Mouse (Mus musculus): ENCODE measurements around the gene Dlgap1. TPM values are rescaled to one million over a fixed set of nuclear protein-coding genes. Genes with fewer than 3 reads are reported as not detected.

The Dlgap1 gene
- total RNA-seq, 2 experiments from 2014 or later, result 539 to 547 TPM

GRCm38 (mm10) chr17:70794722-70795121 lies 825.8 kb downstream of the Dlgap1 start:
- no peak for DNase-seq (ENCODE audit: low spot score in 2 of 2)
- peak overlapping the region; percentile 46 for H3K27ac ChIP-seq

DNA sequence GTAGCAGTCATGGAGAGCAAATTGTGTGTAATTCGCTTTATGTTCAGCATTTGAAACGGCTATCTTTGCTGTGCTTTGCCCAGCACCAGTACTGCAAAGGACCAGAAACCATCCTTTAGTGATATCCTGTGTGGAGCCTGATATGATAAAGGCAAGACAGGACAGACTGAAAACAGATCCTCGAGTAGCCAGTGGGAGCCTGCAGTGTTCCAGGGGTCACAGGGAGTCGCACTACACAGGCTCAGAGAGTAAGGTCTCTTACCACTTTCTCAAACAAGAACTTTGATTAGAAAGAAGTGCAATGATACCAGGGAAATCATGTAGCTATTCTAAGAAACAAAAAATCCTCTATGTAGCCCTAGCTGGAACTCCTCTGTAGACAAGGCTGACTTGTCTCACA lies 826.3 kb downstream of the Dlgap1 start:
- no peak for TF ChIP-seq CTCF (conservative IDR thresholded peaks at IDR 0.05)
- no peak overlapping the region for H3K4me3 ChIP-seq

More at GRCm38 (mm10) chr17:70794722-70795121, 825.8 kb downstream of the Dlgap1 start:
- H3K4me3 ChIP-seq, result no peak overlapping the region
- TF ChIP-seq CTCF (conservative IDR thresholded peaks at IDR 0.05), result no peak

GRCm38 (mm10) chr17:70796940-70797772 lies 828.3 kb downstream of the Dlgap1 start:
- H3K4me3 ChIP-seq, result no peak overlapping the region
- DNase-seq (ENCODE audit: low spot score in 2 of 2), result no peak
- H3K27ac ChIP-seq, result no peak overlapping the region
- TF ChIP-seq CTCF (conservative IDR thresholded peaks at IDR 0.05), result 0 out of 2 replicates have a peak, but pooled peaks have one; percentile 10

More for the DNA sequence above, 826.3 kb downstream of the Dlgap1 start:
- DNase-seq (ENCODE audit: low spot score in 2 of 2), result no peak
- peak overlapping the region; percentile 46 for H3K27ac ChIP-seq

GRCm38 (mm10) chr17:70797773-70798045 lies 828.8 kb downstream of the Dlgap1 start:
- TF ChIP-seq CTCF (conservative IDR thresholded peaks at IDR 0.05), result no peak
- no peak for DNase-seq (ENCODE audit: low spot score in 2 of 2)
- Histone ChIP-seq H3K27ac (no peak overlapping the region), H3K4me3 (no peak overlapping the region)

DNA sequence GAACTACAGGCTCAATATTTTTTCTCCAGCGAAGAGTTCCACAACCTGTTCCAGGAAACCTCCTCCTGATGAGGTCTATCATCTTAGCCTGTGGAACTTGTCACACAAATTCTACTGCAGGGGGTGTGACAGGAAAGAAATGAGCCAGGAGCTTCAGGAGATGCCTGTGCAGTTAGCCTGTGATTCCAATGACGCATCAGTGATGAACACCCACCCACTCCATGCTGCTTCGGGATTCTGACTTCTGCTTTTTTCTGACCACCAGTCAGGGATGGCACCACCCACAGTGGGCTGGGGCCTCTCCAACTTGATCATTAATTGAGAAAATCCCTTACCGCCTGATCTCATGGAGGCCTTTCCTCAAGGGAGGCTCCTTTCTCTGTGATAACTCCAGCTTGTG lies 830.4 kb downstream of the Dlgap1 start:
- no peak for TF ChIP-seq CTCF (conservative IDR thresholded peaks at IDR 0.05)
- Histone ChIP-seq H3K27ac (no peak overlapping the region), H3K4me3 (no peak overlapping the region)
- DNase-seq (ENCODE audit: low spot score in 2 of 2), result peak in 1 of 2 experiments; percentile 29

DNA sequence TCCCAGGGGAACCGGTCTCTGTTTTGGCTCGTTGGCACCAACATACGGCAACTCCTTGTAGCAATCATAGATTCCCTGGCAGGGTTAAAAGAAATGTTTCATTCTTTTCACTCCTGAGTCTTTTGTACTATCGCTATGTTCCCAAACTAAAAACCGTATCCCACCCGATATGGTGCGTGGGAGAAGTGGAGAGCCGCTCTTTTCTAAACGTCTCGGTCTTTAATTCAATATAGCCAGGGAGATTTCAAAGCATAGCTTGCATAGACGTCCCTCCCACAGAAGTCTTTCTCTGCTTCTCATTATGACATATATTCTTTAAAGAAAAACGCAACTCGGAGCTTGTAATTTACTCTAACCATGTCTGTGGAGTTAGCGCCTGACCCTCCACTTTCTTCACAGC lies 833.1 kb downstream of the Dlgap1 start:
- Histone ChIP-seq H3K27ac (peak overlapping the region; percentile 36; the same call in 1 of the 2 replicates), H3K4me3 (no peak overlapping the region)
- TF ChIP-seq CTCF (conservative IDR thresholded peaks at IDR 0.05), result no peak
- DNase-seq (ENCODE audit: low spot score in 2 of 2), result peak in 1 of 2 experiments; percentile 37

GRCm38 (mm10) chr17:70805866-70806265 lies 837.0 kb downstream of the Dlgap1 start:
- DNase-seq (ENCODE audit: low spot score in 2 of 2), result no peak
- Histone ChIP-seq H3K27ac (no peak overlapping the region), H3K4me3 (no peak overlapping the region)
- TF ChIP-seq CTCF (conservative IDR thresholded peaks at IDR 0.05), result no peak

GRCm38 (mm10) chr17:70806600-70806999 lies 837.7 kb downstream of the Dlgap1 start:
- no peak for TF ChIP-seq CTCF (conservative IDR thresholded peaks at IDR 0.05)
- no peak overlapping the region for H3K27ac ChIP-seq
- no peak for DNase-seq (ENCODE audit: low spot score in 2 of 2)
- H3K4me3 ChIP-seq, result no peak overlapping the region

DNA sequence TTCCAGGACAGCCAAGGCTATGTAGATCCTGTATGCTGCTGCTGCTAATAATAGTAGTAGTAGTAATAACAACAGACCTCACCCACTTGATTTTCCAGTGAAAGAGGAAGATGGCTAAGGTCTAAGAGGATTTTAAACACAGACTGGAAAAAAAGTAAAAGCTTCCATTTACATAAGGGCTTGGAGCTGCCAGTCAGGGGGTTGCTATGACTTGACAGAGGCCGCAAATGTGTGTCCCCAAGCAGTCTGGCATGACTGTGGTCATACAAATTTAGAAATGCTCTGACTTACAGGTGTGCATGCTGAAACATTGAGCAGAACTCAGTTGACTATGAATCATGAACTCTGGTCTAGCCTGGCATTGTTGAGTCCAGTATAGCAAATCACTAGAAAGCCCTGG lies 839.0 kb downstream of the Dlgap1 start:
- no peak overlapping the region for H3K4me3 ChIP-seq
- TF ChIP-seq CTCF (conservative IDR thresholded peaks at IDR 0.05), result no peak
- no peak for DNase-seq (ENCODE audit: low spot score in 2 of 2)
- H3K27ac ChIP-seq, result no peak overlapping the region

GRCm38 (mm10) chr17:70808837-70809236 lies 840.0 kb downstream of the Dlgap1 start:
- DNase-seq (ENCODE audit: low spot score in 2 of 2), result no peak
- no peak overlapping the region for H3K4me3 ChIP-seq
- H3K27ac ChIP-seq, result no peak overlapping the region
- TF ChIP-seq CTCF (conservative IDR thresholded peaks at IDR 0.05), result no peak

GRCm38 (mm10) chr17:70809776-70810175 lies 840.9 kb downstream of the Dlgap1 start:
- DNase-seq (ENCODE audit: low spot score in 2 of 2), result no peak
- no peak overlapping the region for H3K27ac ChIP-seq
- TF ChIP-seq CTCF (conservative IDR thresholded peaks at IDR 0.05), result no peak
- H3K4me3 ChIP-seq, result no peak overlapping the region

DNA sequence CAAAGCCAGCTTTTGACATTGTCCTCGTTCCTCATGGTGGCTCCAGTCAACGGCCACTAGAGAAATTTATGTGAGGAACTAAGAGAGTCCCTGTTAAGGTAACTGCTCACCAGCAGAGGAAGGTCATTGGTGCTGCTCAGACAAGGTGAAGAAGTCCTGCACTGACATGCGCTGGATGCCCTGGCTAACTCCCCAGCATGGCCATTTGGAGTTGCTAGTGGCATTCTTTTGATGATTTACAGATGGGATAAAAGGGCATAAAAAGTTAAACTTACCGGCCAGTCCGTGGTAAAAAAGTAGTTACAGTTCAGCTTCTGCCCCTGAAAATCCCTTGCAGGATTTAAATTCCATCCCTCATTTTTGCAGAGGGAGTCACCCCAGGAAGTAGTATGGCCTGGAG lies 841.9 kb downstream of the Dlgap1 start:
- no peak for TF ChIP-seq CTCF (conservative IDR thresholded peaks at IDR 0.05)
- no peak for DNase-seq (ENCODE audit: low spot score in 2 of 2)
- H3K4me3 ChIP-seq, result no peak overlapping the region
- no peak overlapping the region for H3K27ac ChIP-seq

- no peak for DNase-seq (ENCODE audit: low spot score in 2 of 2)
- no peak for TF ChIP-seq CTCF (conservative IDR thresholded peaks at IDR 0.05)
- no peak overlapping the region for H3K4me3 ChIP-seq
- no peak overlapping the region for H3K27ac ChIP-seq
These were observed 846.1 kb downstream of the Dlgap1 start for GRCm38 (mm10) chr17:70815001-70815400.

GRCm38 (mm10) chr17:70817862-70818451 lies 849.1 kb downstream of the Dlgap1 start:
- DNase-seq (ENCODE audit: low spot score in 2 of 2), result no peak
- peak overlapping the region; percentile 13; the same call in 1 of the 2 replicates for H3K4me3 ChIP-seq
- TF ChIP-seq CTCF (conservative IDR thresholded peaks at IDR 0.05), result no peak
- H3K27ac ChIP-seq, result no peak overlapping the region
